Mouse (Mus musculus): ENCODE measurements around the gene Grik3. TPM values are rescaled to one million over a fixed set of nuclear protein-coding genes. Genes with fewer than 3 reads are reported as not detected.

Gene Grik3
- polyA plus RNA-seq, 2 experiments = 0.61 to 1.9 TPM

- no peak for DNase-seq (ENCODE audit: low spot score)
- H3K9me3 ChIP-seq (ENCODE audit: control insufficient read depth, low read length) = no peaks in the 10 kb centered on the region
- no peak overlapping the region for H3K9ac ChIP-seq (ENCODE audit: low read depth, low read length, severe bottlenecking)
- no peaks in the 10 kb centered on the region for H3K4me1 ChIP-seq (ENCODE audit: control insufficient read depth, insufficient read depth, low read length)
- H3K27me3 ChIP-seq (ENCODE audit: control insufficient read depth, insufficient read depth, low read length) = peaks cover 11% of the 10 kb centered on the region; the same call in 1 of the 2 replicates
- TF ChIP-seq POLR2A (IDR thresholded peaks at IDR 0.05; ENCODE audit: borderline replicate concordance, extremely low read depth, insufficient read depth, insufficient read length) = no peak
- ATAC-seq (ENCODE audit: low FRiP score, low read depth) = no peak
- H3K4me3 ChIP-seq (replicated peaks; ENCODE audit: low read length) = no peak overlapping the region
- no peak overlapping the region for H3K27ac ChIP-seq (replicated peaks; ENCODE audit: low read depth, low read length)
- no peaks in the 10 kb centered on the region for H3K36me3 ChIP-seq (ENCODE audit: control insufficient read depth, insufficient read depth, low read length)
- no peak overlapping the region for H3K4me2 ChIP-seq (replicated peaks; ENCODE audit: low read depth, low read length, severe bottlenecking)
- WGBS = 47% methylated on average over 7 of the region's 7 CpGs
Observed at GRCm38 (mm10) chr4:125545768-125546220, 55.3 kb downstream of the Grik3 start.

GRCm38 (mm10) chr4:125548190-125548589 lies 57.7 kb downstream of the Grik3 start:
- TF ChIP-seq POLR2A (IDR thresholded peaks at IDR 0.05; ENCODE audit: borderline replicate concordance, extremely low read depth, insufficient read depth, insufficient read length) = no peak
- no peak for ATAC-seq (ENCODE audit: low FRiP score, low read depth)
- 50% methylated on average over 5 of the region's 5 CpGs for WGBS
- Histone ChIP-seq H3K4me3 (replicated peaks; ENCODE audit: low read length) (no peak overlapping the region), H3K4me2 (replicated peaks; ENCODE audit: low read depth, low read length, severe bottlenecking) (no peak overlapping the region), H3K36me3 (ENCODE audit: control insufficient read depth, insufficient read depth, low read length) (no peaks in the 10 kb centered on the region), H3K9ac (ENCODE audit: low read depth, low read length, severe bottlenecking) (no peak overlapping the region), H3K27me3 (ENCODE audit: control insufficient read depth, insufficient read depth, low read length) (peaks cover 11% of the 10 kb centered on the region; the same call in 1 of the 2 replicates), H3K9me3 (ENCODE audit: control insufficient read depth, low read length) (no peaks in the 10 kb centered on the region), H3K27ac (replicated peaks; ENCODE audit: low read depth, low read length) (no peak overlapping the region), H3K4me1 (ENCODE audit: control insufficient read depth, insufficient read depth, low read length) (no peaks in the 10 kb centered on the region)
- DNase-seq (ENCODE audit: low spot score) = no peak

- Histone ChIP-seq H3K27ac (replicated peaks; ENCODE audit: low read depth, low read length) (no peak overlapping the region), H3K4me3 (replicated peaks; ENCODE audit: low read length) (no peak overlapping the region), H3K36me3 (ENCODE audit: control insufficient read depth, insufficient read depth, low read length) (no peaks in the 10 kb centered on the region), H3K27me3 (ENCODE audit: control insufficient read depth, insufficient read depth, low read length) (no peaks in the 10 kb centered on the region), H3K4me2 (replicated peaks; ENCODE audit: low read depth, low read length, severe bottlenecking) (no peak overlapping the region), H3K9me3 (ENCODE audit: control insufficient read depth, low read length) (no peaks in the 10 kb centered on the region), H3K9ac (ENCODE audit: low read depth, low read length, severe bottlenecking) (no peak overlapping the region), H3K4me1 (ENCODE audit: control insufficient read depth, insufficient read depth, low read length) (no peaks in the 10 kb centered on the region)
- ATAC-seq (ENCODE audit: low FRiP score, low read depth) (no peak), DNase-seq (ENCODE audit: low spot score) (no peak)
- no peak for TF ChIP-seq POLR2A (IDR thresholded peaks at IDR 0.05; ENCODE audit: borderline replicate concordance, extremely low read depth, insufficient read depth, insufficient read length)
- 90% methylated on average over 9 of the region's 9 CpGs for WGBS
Observed at GRCm38 (mm10) chr4:125553754-125554153, 63.3 kb downstream of the Grik3 start.

GRCm38 (mm10) chr4:125556405-125557308 lies 66.2 kb downstream of the Grik3 start:
- no peaks in the 10 kb centered on the region for H3K9me3 ChIP-seq (ENCODE audit: control insufficient read depth, low read length)
- no peak for ATAC-seq (ENCODE audit: low FRiP score, low read depth)
- no peak overlapping the region for H3K9ac ChIP-seq (ENCODE audit: low read depth, low read length, severe bottlenecking)
- no peak overlapping the region for H3K4me2 ChIP-seq (replicated peaks; ENCODE audit: low read depth, low read length, severe bottlenecking)
- H3K4me1 ChIP-seq (ENCODE audit: control insufficient read depth, insufficient read depth, low read length) = no peaks in the 10 kb centered on the region
- no peaks in the 10 kb centered on the region for H3K27me3 ChIP-seq (ENCODE audit: control insufficient read depth, insufficient read depth, low read length)
- 26% methylated on average over 14 of the region's 14 CpGs for WGBS
- H3K4me3 ChIP-seq (replicated peaks; ENCODE audit: low read length) = no peak overlapping the region
- DNase-seq (ENCODE audit: low spot score) = no peak
- H3K27ac ChIP-seq (replicated peaks; ENCODE audit: low read depth, low read length) = no peak overlapping the region
- H3K36me3 ChIP-seq (ENCODE audit: control insufficient read depth, insufficient read depth, low read length) = no peaks in the 10 kb centered on the region
- no peak for TF ChIP-seq POLR2A (IDR thresholded peaks at IDR 0.05; ENCODE audit: borderline replicate concordance, extremely low read depth, insufficient read depth, insufficient read length)

- no peaks in the 10 kb centered on the region for H3K9me3 ChIP-seq (ENCODE audit: control insufficient read depth, low read length)
- H3K4me3 ChIP-seq (replicated peaks; ENCODE audit: low read length) = no peak overlapping the region
- H3K27ac ChIP-seq (replicated peaks; ENCODE audit: low read depth, low read length) = no peak overlapping the region
- no peaks in the 10 kb centered on the region for H3K4me1 ChIP-seq (ENCODE audit: control insufficient read depth, insufficient read depth, low read length)
- H3K4me2 ChIP-seq (replicated peaks; ENCODE audit: low read depth, low read length, severe bottlenecking) = no peak overlapping the region
- WGBS = 51% methylated on average over 5 of the region's 5 CpGs
- H3K36me3 ChIP-seq (ENCODE audit: control insufficient read depth, insufficient read depth, low read length) = no peaks in the 10 kb centered on the region
- H3K9ac ChIP-seq (ENCODE audit: low read depth, low read length, severe bottlenecking) = no peak overlapping the region
- H3K27me3 ChIP-seq (ENCODE audit: control insufficient read depth, insufficient read depth, low read length) = no peaks in the 10 kb centered on the region; the same call in 1 of the 2 replicates
- DNase-seq (ENCODE audit: low spot score) (no peak), ATAC-seq (ENCODE audit: low FRiP score, low read depth) (no peak)
- no peak for TF ChIP-seq POLR2A (IDR thresholded peaks at IDR 0.05; ENCODE audit: borderline replicate concordance, extremely low read depth, insufficient read depth, insufficient read length)
Observed at GRCm38 (mm10) chr4:125559564-125559963, 69.1 kb downstream of the Grik3 start.
